Mouse (Mus musculus) thymus, adult 2 months (tissue): Measurements from ENCODE around the gene Cacna1h. TPM values are rescaled to one million over a fixed set of nuclear protein-coding genes. Genes with fewer than 3 reads are reported as not detected.
A peak's percentile ranks its signal among the peaks of the same experiment; 100 is the strongest.

ENCODE experiments used
- DNase-seq: peaks from one replicate; pipeline ENCODE4 v3.0.0; 2021
- H3K27ac ChIP-seq: fragments of 200-500 bp; 2 replicates; pipeline ENCODE4 v1.5.1; 2012; ENCODE audit warnings: low read length, control low read depth; ENCODE audit not compliant: control insufficient read depth, insufficient read depth
- H3K27me3 ChIP-seq: fragments of 200-500 bp; 2 replicates; pipeline ENCODE4 v1.6.1; 2012; ENCODE audit warnings: mild to moderate bottlenecking, low read length, moderate library complexity, mixed read lengths; ENCODE audit not compliant: control insufficient read depth, insufficient read depth
- H3K36me3 ChIP-seq: fragments of 200-500 bp; 2 replicates; pipeline ENCODE4 v1.6.1; 2012; ENCODE audit warnings: mild to moderate bottlenecking, low read length, moderate library complexity; ENCODE audit not compliant: control insufficient read depth, insufficient read depth
- H3K4me1 ChIP-seq: fragments of 200-500 bp; replicated peaks from 2 replicates; pipeline ENCODE4 v1.6.1; 2012; ENCODE audit warnings: low read length; ENCODE audit not compliant: control insufficient read depth, insufficient read depth
- H3K4me3 ChIP-seq: fragments of 200-500 bp; 2 replicates; pipeline ENCODE4 v1.5.1; 2012; ENCODE audit warnings: mild to moderate bottlenecking, low read length, control low read depth, moderate library complexity; ENCODE audit not compliant: control insufficient read depth, insufficient read depth
- CTCF ChIP-seq: fragments of 200-500 bp; IDR thresholded peaks from 2 replicates; pipeline ENCODE4 v1.5.1; 2012; ENCODE audit warnings: mild to moderate bottlenecking, control low read depth, low read length, moderate library complexity, borderline replicate concordance; ENCODE audit not compliant: control insufficient read depth, poor library complexity, insufficient read depth; ENCODE audit errors: extremely low read depth
- POLR2A ChIP-seq: fragments of 200-500 bp; IDR thresholded peaks from 2 replicates; pipeline ENCODE4 v1.6.1; 2012; ENCODE audit warnings: mild to moderate bottlenecking, low read length, control low read depth, moderate library complexity; ENCODE audit not compliant: control insufficient read depth, poor library complexity, insufficient read depth; ENCODE audit errors: extremely low read depth
- WGBS: fragments of 180-500 bp; shearing (Covaris S2); methylation state at CpG from one replicate; pipeline ENCODE4 v1.1.7; 2018; 5-methylcytosine and 5-hydroxymethylcytosine counted together
- polyA plus RNA-seq: library from polyadenylated mRNA; depleted of rRNA; stranded (reverse); fragments of >200 nt; gene quantifications from 2 replicates; pipeline ENCODE4 v1.2.3, GENCODE M21; 2012

Cacna1h gene
- polyA plus RNA-seq, 1 experiment, result 4.3 TPM

- Histone ChIP-seq H3K27me3 (no peaks in the 10 kb centered on the region), H3K36me3 (no peaks in the 10 kb centered on the region), H3K27ac (no peak overlapping the region), H3K4me1 (no peaks in the 10 kb centered on the region), H3K4me3 (no peak overlapping the region)
- 84% methylated on average over 4 of the region's 4 CpGs for WGBS
- no peak for TF ChIP-seq CTCF
- TF ChIP-seq POLR2A, result no peak
- no peak for DNase-seq
Measured at GRCm38 (mm10) chr17:25394526-25394925, 39.1 kb downstream of the Cacna1h start.

DNA sequence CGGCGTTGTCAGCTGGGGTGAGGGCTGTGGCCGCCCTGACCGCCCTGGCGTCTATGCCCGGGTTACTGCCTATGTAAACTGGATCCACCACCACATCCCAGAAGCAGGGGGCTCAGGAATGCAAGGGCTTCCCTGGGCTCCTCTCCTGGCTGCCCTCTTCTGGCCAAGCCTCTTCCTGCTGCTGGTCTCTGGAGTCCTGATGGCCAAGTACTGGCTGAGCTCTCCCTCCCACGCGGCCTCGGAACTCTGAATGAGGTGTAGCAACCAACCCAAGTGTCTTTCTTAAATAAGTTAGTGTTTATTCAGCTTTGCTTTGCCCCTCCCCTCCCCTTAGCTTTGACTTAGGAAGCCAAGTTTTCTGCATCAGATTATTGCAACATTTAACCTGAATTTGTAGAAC lies 59.6 kb downstream of the Cacna1h start:
- TF ChIP-seq POLR2A (no peak), CTCF (no peak)
- WGBS, result 49% methylated on average over 9 of the region's 9 CpGs
- no peak overlapping the region for H3K4me3 ChIP-seq
- no peak for DNase-seq
- H3K27ac ChIP-seq, result no peak overlapping the region
- H3K27me3 ChIP-seq, result no peaks in the 10 kb centered on the region
- no peaks in the 10 kb centered on the region for H3K36me3 ChIP-seq
- no peaks in the 10 kb centered on the region for H3K4me1 ChIP-seq

GRCm38 (mm10) chr17:25372491-25372890 lies 61.1 kb downstream of the Cacna1h start:
- no peak for DNase-seq
- no peaks in the 10 kb centered on the region for H3K36me3 ChIP-seq
- H3K4me1 ChIP-seq, result no peaks in the 10 kb centered on the region
- no peaks in the 10 kb centered on the region for H3K27me3 ChIP-seq
- TF ChIP-seq POLR2A (no peak), CTCF (no peak)
- H3K27ac ChIP-seq, result no peak overlapping the region
- no peak overlapping the region for H3K4me3 ChIP-seq
- 82% methylated on average over 8 of the region's 8 CpGs for WGBS

- Histone ChIP-seq H3K27me3 (no peaks in the 10 kb centered on the region), H3K4me1 (no peaks in the 10 kb centered on the region), H3K4me3 (no peak within 1 kb of the TSS), H3K27ac (no peak within 1 kb of the TSS), H3K36me3 (no peaks in the 10 kb centered on the region)
- DNase-seq, result no peak
- WGBS, result 87% methylated on average over 3 of the region's 3 CpGs
- TF ChIP-seq CTCF (no peak), POLR2A (no peak)
Measured at GRCm38 (mm10) chr17:25368973-25369372, 64.6 kb downstream of the Cacna1h start, which contains the start of gene Tpsg1. Tpsg1 (plus strand) TSS chr17:25369273.

GRCm38 (mm10) chr17:25366005-25366404 lies 67.6 kb downstream of the Cacna1h start, which contains the start of gene Tpsb2:
Tpsb2 (plus strand) TSS chr17:25366305.
- TF ChIP-seq POLR2A, result no peak
- TF ChIP-seq CTCF, result no peak
- Histone ChIP-seq H3K4me3 (no peak within 1 kb of the TSS), H3K4me1 (no peaks in the 10 kb centered on the region), H3K27ac (no peak within 1 kb of the TSS), H3K36me3 (no peaks in the 10 kb centered on the region), H3K27me3 (no peaks in the 10 kb centered on the region)
- DNase-seq, result no peak
- 73% methylated on average over 2 of the region's 2 CpGs for WGBS

- no peak overlapping the region for H3K27ac ChIP-seq
- H3K27me3 ChIP-seq, result no peaks in the 10 kb centered on the region
- no peaks in the 10 kb centered on the region for H3K36me3 ChIP-seq
- WGBS, result 3% methylated on average over 1 of the region's 1 CpGs
- DNase-seq, result peak; percentile 47
- no peak overlapping the region for H3K4me3 ChIP-seq
- no peaks in the 10 kb centered on the region for H3K4me1 ChIP-seq
- TF ChIP-seq POLR2A (no peak), CTCF (peak; percentile 68; the same call in 1 of the 2 replicates)
Measured at GRCm38 (mm10) chr17:25363726-25364125, 69.9 kb downstream of the Cacna1h start.

DNA sequence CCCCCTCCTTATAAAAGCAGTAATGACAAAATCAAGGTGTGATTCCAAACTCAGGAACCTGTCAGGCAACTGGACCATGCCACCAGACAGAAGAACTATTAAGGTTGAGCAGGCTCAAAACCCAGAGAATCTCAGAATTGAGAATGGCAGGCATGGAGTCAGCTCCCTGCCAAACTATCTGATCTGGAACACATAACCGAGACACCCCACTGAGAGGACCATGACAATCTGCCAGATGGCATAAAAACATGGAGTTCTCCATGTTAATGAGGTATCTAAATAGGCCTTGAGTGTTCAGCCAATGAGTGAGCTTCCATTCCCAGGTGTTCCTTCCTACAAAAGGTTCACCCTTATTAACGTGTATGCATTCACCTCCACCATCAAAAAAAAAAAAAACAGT lies 72.3 kb downstream of the Cacna1h start:
- no peak for DNase-seq
- WGBS, result 65% methylated on average over 2 of the region's 2 CpGs
- no peak overlapping the region for H3K27ac ChIP-seq
- no peaks in the 10 kb centered on the region for H3K4me1 ChIP-seq
- H3K27me3 ChIP-seq, result no peaks in the 10 kb centered on the region
- H3K4me3 ChIP-seq, result no peak overlapping the region
- no peaks in the 10 kb centered on the region for H3K36me3 ChIP-seq
- TF ChIP-seq POLR2A, result no peak
- TF ChIP-seq CTCF, result no peak
